Mouse (Mus musculus) large intestine, adult 2 months (tissue): ENCODE measurements at regions not wholly inside any gene's neighbourhood (a gene's known extent, or its start where the extent isn't known, plus 50 kb on each side); places are given as distances from the start of the nearest gene placed in this dataset.

Experiments used
- DNase-seq: peaks from one replicate; pipeline ENCODE4 v3.0.0-alpha.2; 2012; ENCODE audit warnings: low read depth, low spot score
- WGBS: fragments of 180-500 bp; shearing (Covaris S2); methylation state at CpG from one replicate; pipeline ENCODE4 v1.1.7; 2018; 5-methylcytosine and 5-hydroxymethylcytosine counted together

DNA sequence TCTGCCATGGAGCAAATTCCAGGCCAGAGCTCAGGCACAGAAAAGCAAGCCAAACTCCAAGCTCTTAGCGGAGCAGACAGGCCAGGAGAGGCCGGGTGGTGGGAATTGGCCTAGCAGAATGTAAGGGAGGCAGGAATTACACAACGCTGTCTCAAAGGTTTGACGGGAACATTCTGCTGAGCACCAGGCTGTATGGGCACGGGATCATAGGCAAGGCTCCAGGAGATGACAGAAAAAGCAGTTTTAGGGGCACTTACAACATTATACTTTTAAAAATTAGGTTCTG is 99.5 kb upstream of the Max start:
- DNase-seq = no peak
- WGBS = 89% methylated on average over 5 of the region's 5 CpGs

DNA sequence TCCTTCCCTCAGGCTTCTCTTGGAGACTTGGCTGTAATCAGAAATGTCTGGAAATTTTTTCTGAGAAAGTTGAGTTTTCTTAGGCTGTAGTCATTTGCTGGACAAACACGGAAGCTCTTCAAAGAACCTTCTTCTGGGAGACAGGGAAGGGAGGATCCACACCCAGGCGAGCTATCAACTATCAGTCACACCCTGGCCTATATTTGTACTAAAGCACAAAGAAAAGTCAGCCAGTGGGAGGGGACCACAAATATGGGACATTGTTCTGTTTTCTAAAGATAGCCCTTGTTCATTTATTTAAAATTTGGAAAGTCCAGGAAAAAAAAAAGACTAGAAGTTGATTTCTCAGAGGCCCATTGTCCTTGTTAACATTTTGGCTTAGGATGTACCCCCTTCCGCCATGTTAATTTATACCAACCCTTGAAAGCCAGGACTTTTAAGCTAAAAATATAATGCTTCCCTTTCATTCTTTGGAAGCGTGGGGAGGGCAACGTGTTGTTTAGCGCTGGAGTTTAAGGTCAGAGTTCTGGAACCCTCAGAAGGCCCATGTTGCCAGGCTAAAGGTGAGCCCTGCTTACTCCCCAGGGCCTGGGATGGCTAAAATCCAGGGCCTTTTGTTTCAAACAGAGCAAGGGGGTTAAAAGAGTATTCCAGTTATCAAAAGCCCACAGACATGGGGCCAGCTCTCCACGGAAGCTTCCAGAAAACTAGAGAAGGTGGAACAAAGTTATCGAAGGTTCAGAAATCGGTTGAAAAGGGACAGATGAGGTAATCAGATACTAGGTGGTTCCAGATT is 99.0 kb upstream of the Max start:
- 61% methylated on average over 9 of the region's 9 CpGs for WGBS
- no peak for DNase-seq

GRCm38 (mm10) chr12:77060060-77060695 is 98.2 kb upstream of the Max start:
- DNase-seq = no peak
- 13% methylated on average over 16 of the region's 16 CpGs for WGBS

DNA sequence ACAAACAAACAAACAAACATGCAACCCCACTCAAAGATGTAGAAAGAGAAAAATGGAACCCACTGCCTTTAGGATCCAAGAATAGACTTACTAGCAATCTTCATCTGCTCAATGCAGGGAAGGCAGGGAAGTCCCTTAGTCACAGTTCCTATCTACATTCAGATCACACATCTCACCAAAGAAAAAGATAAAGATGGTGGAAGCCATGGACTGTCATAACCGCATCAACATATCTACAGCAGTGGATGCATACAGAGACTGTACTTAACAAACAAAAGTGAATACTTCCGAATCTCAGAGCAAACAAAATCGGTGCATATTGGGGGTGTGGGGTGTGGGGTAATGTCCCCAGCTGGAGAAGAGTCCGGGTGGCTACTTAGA is 97.7 kb upstream of the Max start:
- DNase-seq = no peak
- WGBS = 19% methylated on average over 4 of the region's 4 CpGs

DNA sequence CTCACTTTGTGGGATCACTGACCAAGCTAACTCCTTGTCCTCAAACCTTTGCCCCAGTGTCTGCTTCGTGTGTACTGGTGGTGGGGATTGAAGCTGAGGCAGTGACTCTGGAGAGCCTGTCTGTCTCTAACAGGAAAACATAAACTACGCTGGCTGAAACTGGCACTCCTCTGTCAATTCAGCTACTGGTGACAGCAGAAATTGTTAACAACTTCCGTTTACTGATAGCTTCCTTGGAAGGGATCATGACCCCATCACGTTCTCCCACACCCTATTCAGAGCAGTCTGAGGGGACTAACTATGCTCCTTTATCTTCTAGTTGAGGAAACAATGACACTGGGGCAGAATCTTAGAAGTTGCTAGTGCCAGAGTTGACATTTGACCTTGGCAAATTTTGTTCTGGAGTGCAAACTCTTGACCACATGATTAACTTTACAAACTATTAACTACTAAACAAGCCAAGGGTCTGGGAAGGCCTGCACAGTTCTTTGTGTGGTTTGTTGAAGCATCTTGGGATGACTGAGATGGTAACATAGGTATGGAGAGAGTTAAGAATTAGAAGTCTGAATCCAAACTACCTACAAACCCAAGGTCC is 96.7 kb upstream of the Max start:
- 20% methylated on average over 4 of the region's 4 CpGs for WGBS
- no peak for DNase-seq

- DNase-seq = no peak
- 18% methylated on average over 5 of the region's 5 CpGs for WGBS
Observed at GRCm38 (mm10) chr12:77056748-77057370, 94.9 kb upstream of the Max start.

GRCm38 (mm10) chr12:77054700-77055099 is 92.7 kb upstream of the Max start:
- WGBS = 83% methylated on average over 5 of the region's 5 CpGs
- DNase-seq = no peak

DNA sequence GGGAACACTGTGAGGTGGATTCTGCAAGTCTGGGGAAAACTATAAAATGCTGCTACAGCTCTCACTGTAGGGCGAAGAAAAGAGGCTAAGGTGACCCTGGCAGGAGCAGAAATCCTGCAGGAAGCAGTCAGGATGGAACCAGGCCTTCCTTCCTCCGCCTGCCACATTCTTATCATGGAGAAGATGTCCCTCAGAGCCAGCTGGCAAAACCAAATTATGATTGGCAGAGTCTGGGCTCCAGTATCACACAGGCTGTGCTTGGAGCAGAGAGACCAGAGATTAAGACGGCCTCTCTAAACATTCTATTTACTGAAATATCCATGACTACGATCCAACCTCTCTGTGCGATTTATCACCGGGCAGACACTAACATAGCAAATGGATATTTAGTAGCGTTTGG is 92.2 kb upstream of the Max start:
- WGBS = 86% methylated on average over 7 of the region's 7 CpGs
- DNase-seq = no peak

DNA sequence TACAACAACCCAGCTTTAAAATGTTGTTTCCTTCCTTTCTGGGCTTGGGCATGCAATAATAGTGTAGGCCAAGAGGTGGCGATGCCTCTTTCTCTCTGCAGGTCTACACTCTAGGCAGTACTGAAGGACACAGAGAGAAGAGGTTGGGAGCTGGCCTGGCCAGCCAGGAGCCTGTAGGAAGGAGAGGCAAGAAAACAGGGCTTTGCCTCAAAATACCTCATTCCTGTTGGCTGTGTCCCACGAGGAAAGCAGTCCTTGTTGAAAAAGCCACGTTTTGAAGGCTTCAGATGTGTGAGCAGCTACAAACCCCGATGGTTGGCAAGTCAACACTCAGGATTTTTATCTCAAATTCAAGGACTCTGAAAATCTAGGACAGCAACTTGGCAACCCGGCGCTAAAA is 90.9 kb upstream of the Max start:
- no peak for DNase-seq
- WGBS = 52% methylated on average over 6 of the region's 6 CpGs

DNA sequence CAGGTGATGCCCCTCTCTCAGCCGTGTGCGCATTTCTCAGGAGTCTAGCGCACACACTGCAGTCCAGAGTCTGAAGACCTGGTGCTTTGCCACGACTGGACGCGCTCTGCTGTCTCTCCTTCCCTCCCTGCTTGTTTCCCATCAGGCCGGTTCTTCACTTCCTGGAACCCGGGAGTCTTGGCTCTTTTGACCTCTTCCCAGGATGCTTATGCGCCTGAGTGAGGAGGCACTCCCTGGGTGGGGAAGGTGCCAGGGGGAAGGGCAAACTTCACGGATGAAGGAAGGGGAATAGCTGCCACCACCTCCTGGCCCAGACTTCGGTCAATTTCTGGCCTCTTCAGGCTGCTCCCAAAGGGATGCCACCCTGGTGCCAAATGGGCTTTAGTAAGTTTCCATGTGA is 86.4 kb upstream of the Max start:
- DNase-seq = no peak
- 26% methylated on average over 11 of the region's 11 CpGs for WGBS

DNA sequence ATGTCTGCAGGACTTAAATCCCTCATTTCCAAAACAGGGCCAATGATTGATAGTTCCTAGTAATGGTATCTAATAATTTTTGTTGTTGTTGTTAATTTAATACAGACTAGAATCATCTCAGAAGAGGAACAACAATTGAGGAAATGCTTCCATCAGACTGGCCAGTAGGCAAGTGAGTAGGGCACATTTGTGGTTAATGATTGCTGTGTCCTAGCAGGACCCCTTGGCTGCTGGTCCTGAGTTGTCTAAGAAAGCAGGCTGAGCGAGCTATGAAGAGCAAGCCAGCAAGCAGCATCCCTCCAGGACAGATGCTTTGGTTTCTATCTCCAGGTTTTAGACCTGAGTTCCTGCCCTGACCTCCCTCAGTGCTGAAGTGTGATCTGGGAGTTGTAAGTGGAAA is 85.3 kb upstream of the Max start:
- DNase-seq = no peak
- 90% methylated on average over 1 of the region's 1 CpGs for WGBS

DNA sequence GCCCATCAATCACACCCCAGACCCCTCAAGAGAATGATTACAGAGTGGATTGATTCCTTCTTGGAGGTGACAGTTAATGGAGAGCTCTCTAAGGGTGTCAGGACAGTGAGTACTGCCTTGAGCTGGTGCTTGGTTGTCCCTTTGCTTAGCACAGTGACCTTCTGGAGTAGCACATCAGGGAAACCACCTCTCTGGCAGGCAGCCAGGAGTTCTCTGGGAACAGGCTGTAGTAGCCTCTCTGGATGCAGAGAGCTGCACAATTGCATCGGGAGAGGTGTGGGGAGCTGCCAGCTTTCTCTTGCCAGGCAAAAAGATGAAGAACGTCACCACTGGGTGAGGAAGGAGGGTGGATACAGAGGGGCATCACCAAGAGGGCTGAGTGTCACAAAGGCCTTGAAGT is 84.0 kb upstream of the Max start:
- WGBS = 27% methylated on average over 2 of the region's 2 CpGs
- no peak for DNase-seq

GRCm38 (mm10) chr12:77045356-77045755 is 83.4 kb upstream of the Max start:
- 56% methylated on average over 10 of the region's 10 CpGs for WGBS
- no peak for DNase-seq

DNA sequence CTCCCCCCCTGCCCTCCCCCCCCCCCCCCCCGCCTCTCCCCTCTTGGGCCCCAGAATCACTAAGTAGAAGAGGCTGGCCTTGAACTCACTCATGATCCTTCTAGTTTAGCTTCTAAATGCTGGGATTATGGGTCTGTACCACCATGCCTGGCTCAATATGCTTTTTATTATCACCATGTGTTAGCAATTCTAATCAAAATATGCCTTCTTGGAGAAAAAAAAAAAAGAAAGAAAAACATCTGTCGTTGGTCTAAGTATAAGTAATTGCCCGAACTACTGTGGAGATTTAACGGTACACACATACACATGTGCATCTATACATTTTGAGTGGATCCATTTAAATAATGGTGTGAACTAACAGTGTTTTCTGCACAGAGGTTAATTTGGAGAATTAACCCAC is 80.4 kb upstream of the Max start:
- WGBS = 67% methylated on average over 4 of the region's 4 CpGs
- no peak for DNase-seq

GRCm38 (mm10) chr12:77041141-77041540 is 79.1 kb upstream of the Max start:
- DNase-seq = no peak
- 80% methylated on average over 5 of the region's 5 CpGs for WGBS

DNA sequence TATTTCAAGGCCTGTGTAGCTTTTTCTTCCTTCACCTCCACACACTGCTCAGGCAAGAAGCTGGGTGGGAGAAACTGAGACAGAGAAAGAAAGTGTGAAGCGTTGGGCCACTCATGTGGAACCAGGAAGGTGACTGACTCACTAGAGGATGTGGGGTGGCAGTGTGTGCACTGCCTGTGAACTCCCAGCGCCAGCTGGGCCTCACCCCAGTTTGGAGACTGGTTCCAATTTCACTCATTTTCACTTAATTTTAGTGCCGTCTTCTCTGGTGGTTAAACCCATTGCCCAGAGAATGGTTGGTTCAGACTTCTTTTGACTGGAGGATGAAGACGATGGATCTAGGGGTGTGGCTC is 77.9 kb upstream of the Max start:
- WGBS = 64% methylated on average over 4 of the region's 4 CpGs
- no peak for DNase-seq

DNA sequence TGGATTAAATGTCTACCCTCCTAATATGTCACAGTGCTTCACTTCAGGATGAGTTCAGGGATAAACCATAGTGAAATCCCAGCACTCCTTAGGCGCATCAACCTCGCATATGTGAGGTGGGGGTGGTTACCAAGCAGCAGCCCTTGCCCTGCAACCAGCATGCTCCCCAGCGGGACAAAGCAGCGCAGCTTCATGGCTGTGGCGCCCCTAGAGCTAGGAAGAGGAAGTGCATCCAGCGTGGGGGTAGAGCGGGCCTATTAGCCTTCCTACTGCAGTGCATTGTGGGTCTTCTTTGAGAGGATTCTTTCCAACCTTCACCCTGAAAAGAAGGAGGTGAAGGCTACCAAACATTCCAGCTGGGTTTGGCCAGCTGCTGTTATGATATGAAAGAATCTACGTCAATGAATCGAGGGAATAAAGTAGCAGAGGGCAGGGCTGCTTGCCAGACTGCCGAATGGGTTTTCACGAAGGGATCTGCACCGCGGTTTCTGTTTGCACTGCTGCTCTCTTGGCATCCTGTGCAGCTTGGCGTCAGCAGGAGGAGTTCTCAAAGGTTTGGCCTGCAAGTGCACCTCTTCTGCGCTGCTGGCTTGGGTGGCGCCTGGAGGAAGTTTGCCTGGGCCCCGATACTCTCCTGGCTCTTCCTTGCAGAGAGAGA is 77.4 kb upstream of the Max start:
- 39% methylated on average over 17 of the region's 17 CpGs for WGBS
- DNase-seq = no peak

DNA sequence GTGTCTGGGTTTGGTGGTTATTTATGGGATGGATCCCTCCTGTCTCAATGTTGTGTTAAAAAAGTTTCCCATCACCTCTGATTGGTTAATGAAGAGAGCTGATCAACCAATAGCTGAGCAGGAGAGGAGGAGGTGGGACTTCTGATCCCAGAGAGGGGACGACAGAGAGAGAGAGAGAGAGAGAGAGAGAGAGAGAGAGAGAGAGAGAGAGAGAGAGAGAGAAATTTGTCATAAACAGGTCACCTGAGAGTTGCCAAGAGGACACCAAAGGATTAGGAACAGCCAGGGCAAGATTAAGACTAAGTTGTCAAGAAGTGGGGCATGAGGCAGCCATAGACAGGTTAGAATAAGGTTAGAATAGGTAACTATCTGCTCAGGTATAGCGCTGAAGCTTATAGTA is 73.7 kb upstream of the Max start:
- DNase-seq = no peak
- 78% methylated on average over 2 of the region's 2 CpGs for WGBS

DNA sequence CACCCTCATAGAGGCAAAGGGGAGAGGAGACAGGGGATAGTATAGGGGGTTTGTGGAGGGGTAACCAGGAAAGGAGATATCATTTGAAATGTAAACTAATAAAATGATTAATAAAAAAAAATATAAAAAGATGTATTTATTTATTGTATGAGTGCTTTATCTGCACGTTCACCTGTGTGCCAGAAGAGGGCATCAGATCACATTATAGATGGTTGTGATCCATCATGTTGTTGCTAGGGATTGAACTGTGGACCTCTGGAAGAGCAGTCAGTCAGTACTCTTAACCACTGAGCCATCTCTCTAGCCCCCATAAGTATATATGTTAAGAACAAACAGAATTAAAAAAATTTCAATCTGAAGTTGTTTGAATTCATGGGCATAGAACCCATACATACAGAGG is 69.4 kb upstream of the Max start:
- WGBS = 67% methylated on average over 1 of the region's 1 CpGs

GRCm38 (mm10) chr12:77025431-77025879 is 63.5 kb upstream of the Max start:
- WGBS = 46% methylated on average over 7 of the region's 7 CpGs
- DNase-seq = no peak

More for the DNA sequence above, 69.4 kb upstream of the Max start:
- no peak for DNase-seq

- WGBS = 80% methylated on average over 5 of the region's 5 CpGs
- no peak for DNase-seq
Observed at GRCm38 (mm10) chr12:77022538-77022937, 60.5 kb upstream of the Max start.
